Mouse (Mus musculus): Measurements from ENCODE around the gene Palld. TPM values are rescaled to one million over a fixed set of nuclear protein-coding genes. Genes with fewer than 3 reads are reported as not detected.

The Palld gene
- polyA plus RNA-seq, 1 experiment from 2014 or later, result 18.1 TPM

DNA sequence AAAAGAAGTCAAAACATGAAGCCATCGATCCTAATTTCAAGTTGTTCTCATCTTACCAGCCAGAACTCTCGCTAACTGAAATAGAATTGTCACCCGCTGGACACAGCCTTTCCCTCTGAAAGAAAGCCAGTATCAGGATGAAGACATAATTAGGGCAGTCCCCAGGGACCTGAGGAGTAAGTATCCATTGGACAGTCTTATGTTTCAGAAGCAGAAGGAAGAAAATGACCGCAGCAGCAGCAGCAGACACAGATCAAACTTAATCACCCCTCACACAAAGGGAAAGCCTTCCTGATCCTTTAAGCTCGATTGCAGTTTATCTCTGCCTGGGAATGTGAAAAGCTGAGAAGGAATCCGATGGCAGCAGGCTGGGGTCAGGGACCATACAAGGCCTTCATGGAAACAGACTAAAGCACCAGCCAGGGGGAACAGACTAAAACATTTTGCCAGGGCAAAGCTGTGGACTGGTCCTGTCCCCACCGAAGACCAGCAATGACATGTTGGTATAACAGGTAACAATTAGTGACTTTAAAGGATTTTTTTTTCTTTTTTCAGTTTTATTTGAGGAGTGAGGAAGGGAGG, 53.8 kb downstream of the Palld start:
- Histone ChIP-seq H3K27me3 (no peaks in the 10 kb centered on the region), H3K36me3 (no peaks in the 10 kb centered on the region), H3K4me2 (no peak overlapping the region), H3K4me1 (replicated peaks) (no peaks in the 10 kb centered on the region), H3K4me3 (no peak overlapping the region), H3K27ac (replicated peaks) (no peak overlapping the region), H3K9me3 (no peaks in the 10 kb centered on the region), H3K9ac (no peak overlapping the region)
- ATAC-seq (ENCODE audit: low FRiP score, low read depth), result no peak
- 44% methylated on average over 7 of the region's 7 CpGs for WGBS

DNA sequence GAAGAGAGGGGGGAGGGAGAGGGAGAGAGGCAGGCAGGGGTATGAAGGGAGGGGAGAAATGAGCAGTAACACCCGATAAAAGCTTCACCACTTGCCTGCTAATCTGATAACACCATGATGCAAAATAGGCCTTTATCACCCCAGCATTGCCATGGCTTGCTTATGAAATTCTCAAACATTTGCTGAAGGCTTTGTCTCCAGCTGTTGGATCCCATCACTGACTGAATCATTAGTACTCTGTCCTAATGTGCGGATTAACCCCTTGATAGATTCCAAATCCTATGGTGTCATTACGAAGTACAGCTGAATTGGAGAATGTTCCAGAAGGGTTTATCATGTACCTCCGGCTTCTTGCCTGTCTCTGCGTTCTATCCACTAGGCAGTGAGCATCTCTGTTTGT, 55.0 kb downstream of the Palld start:
- Histone ChIP-seq H3K4me1 (replicated peaks) (no peaks in the 10 kb centered on the region), H3K4me3 (no peak overlapping the region), H3K9ac (no peak overlapping the region), H3K4me2 (no peak overlapping the region), H3K27me3 (no peaks in the 10 kb centered on the region), H3K27ac (replicated peaks) (no peak overlapping the region), H3K9me3 (no peaks in the 10 kb centered on the region), H3K36me3 (no peaks in the 10 kb centered on the region)
- no peak for ATAC-seq (ENCODE audit: low FRiP score, low read depth)
- WGBS, result 84% methylated on average over 5 of the region's 5 CpGs

GRCm38 (mm10) chr8:61844992-61845391, 57.5 kb downstream of the Palld start:
- Histone ChIP-seq H3K4me2 (no peak overlapping the region), H3K4me3 (no peak overlapping the region), H3K27me3 (no peaks in the 10 kb centered on the region), H3K36me3 (no peaks in the 10 kb centered on the region), H3K4me1 (replicated peaks) (no peaks in the 10 kb centered on the region), H3K9ac (no peak overlapping the region), H3K9me3 (no peaks in the 10 kb centered on the region), H3K27ac (replicated peaks) (no peak overlapping the region)
- WGBS, result 73% methylated on average over 2 of the region's 2 CpGs
- ATAC-seq (ENCODE audit: low FRiP score, low read depth), result no peak

GRCm38 (mm10) chr8:61844575-61844974, 57.9 kb downstream of the Palld start:
- ATAC-seq (ENCODE audit: low FRiP score, low read depth), result no peak
- WGBS, result 84% methylated on average over 4 of the region's 4 CpGs
- H3K4me1 ChIP-seq (replicated peaks), result no peaks in the 10 kb centered on the region

GRCm38 (mm10) chr8:61843776-61844175, 58.7 kb downstream of the Palld start:
- Histone ChIP-seq H3K4me1 (replicated peaks) (no peaks in the 10 kb centered on the region), H3K9ac (no peak overlapping the region), H3K4me2 (no peak overlapping the region), H3K27ac (replicated peaks) (no peak overlapping the region), H3K9me3 (no peaks in the 10 kb centered on the region), H3K4me3 (no peak overlapping the region), H3K27me3 (no peaks in the 10 kb centered on the region), H3K36me3 (no peaks in the 10 kb centered on the region)
- WGBS, result 87% methylated on average over 8 of the region's 8 CpGs
- no peak for ATAC-seq (ENCODE audit: low FRiP score, low read depth)

More at GRCm38 (mm10) chr8:61844575-61844974, 57.9 kb downstream of the Palld start:
- H3K9ac ChIP-seq, result no peak overlapping the region
- no peak overlapping the region for H3K27ac ChIP-seq (replicated peaks)
- no peak overlapping the region for H3K4me3 ChIP-seq
- no peaks in the 10 kb centered on the region for H3K9me3 ChIP-seq
- H3K36me3 ChIP-seq, result no peaks in the 10 kb centered on the region
- H3K27me3 ChIP-seq, result no peaks in the 10 kb centered on the region
- H3K4me2 ChIP-seq, result no peak overlapping the region

GRCm38 (mm10) chr8:61833211-61833610, 69.3 kb downstream of the Palld start:
- Histone ChIP-seq H3K9me3 (no peaks in the 10 kb centered on the region), H3K36me3 (no peaks in the 10 kb centered on the region), H3K27ac (replicated peaks) (no peak overlapping the region), H3K4me1 (replicated peaks) (no peaks in the 10 kb centered on the region), H3K4me2 (no peak overlapping the region), H3K4me3 (no peak overlapping the region), H3K9ac (no peak overlapping the region), H3K27me3 (no peaks in the 10 kb centered on the region)
- WGBS, result 93% methylated on average over 3 of the region's 3 CpGs
- ATAC-seq (ENCODE audit: low FRiP score, low read depth), result no peak

DNA sequence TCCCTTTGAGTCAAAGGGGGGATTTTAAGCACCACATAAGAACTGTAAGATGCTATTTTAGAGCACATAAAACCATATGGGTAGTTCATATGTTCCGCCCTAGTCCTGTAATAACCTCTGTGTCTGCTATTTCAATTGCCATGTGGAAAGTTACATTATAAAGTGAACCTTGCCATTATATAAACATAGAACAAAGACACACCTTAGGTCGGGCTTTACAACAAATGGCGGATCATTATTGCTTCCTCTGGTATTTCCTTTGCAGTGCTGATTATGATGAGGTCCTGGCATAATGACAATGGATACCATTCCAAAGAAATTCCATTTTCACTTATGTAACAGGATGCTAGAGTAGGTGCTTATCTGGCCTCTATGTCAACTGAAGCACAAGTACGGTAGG, 70.5 kb downstream of the Palld start:
- H3K27me3 ChIP-seq, result no peaks in the 10 kb centered on the region
- no peaks in the 10 kb centered on the region for H3K4me1 ChIP-seq (replicated peaks)
- H3K36me3 ChIP-seq, result no peaks in the 10 kb centered on the region
- H3K4me3 ChIP-seq, result no peak overlapping the region
- H3K9ac ChIP-seq, result no peak overlapping the region
- no peak overlapping the region for H3K4me2 ChIP-seq
- H3K27ac ChIP-seq (replicated peaks), result no peak overlapping the region
- 86% methylated on average over 4 of the region's 4 CpGs for WGBS
- H3K9me3 ChIP-seq, result no peaks in the 10 kb centered on the region
- no peak for ATAC-seq (ENCODE audit: low FRiP score, low read depth)

DNA sequence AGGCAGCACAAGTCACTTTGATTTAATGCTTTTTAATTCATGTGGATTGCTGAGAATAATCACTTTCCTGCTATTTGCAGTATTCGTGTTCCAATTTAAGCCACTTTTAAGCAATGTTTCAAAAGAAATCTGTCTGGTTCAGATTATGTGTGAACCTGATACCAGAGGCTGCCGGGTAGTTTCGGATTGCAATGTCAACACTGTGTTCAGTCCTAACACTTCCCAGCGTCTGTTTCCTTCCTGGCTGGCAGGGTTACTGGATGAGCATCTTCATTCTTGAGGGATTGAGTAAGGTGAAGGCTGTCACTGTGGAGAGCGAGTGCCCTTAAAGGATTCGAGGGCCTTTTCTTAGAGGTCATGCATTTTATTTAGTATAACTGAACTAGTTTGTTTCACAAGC, 71.7 kb downstream of the Palld start:
- H3K4me1 ChIP-seq (replicated peaks), result no peaks in the 10 kb centered on the region

DNA sequence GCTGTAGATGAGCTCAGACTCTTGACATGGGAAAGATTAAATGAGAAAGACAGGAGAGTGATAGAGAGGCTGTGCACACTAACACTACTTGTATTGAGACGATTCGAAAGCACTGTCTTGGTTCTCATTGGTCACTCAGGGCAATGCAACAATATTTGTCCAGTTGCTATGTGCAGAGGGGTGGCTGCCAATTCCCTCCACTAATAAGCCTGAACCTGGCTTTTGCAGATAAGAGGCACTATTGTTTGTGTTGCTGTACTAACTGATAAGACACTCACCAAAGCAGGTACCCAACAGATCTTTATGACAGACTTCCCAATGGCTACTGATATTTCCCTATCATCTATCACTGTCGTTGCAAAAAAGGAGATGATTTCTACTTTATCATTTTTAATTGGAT, 77.9 kb downstream of the Palld start:
- no peak for ATAC-seq (ENCODE audit: low FRiP score, low read depth)

More for the DNA sequence above, 71.7 kb downstream of the Palld start:
- 67% methylated on average over 6 of the region's 6 CpGs for WGBS
- Histone ChIP-seq H3K9me3 (no peaks in the 10 kb centered on the region), H3K27me3 (no peaks in the 10 kb centered on the region), H3K9ac (no peak overlapping the region), H3K27ac (replicated peaks) (no peak overlapping the region), H3K4me3 (no peak overlapping the region), H3K36me3 (no peaks in the 10 kb centered on the region), H3K4me2 (no peak overlapping the region)
- no peak for ATAC-seq (ENCODE audit: low FRiP score, low read depth)

GRCm38 (mm10) chr8:61823157-61823556, 79.3 kb downstream of the Palld start:
- no peak for ATAC-seq (ENCODE audit: low FRiP score, low read depth)
- H3K36me3 ChIP-seq, result no peaks in the 10 kb centered on the region
- 25% methylated on average over 5 of the region's 5 CpGs for WGBS
- no peaks in the 10 kb centered on the region for H3K9me3 ChIP-seq
- H3K27me3 ChIP-seq, result no peaks in the 10 kb centered on the region
- H3K9ac ChIP-seq, result no peak overlapping the region
- H3K27ac ChIP-seq (replicated peaks), result 0 out of 2 replicates have a peak overlapping the region, but pooled peaks have one; percentile 10
- H3K4me1 ChIP-seq (replicated peaks), result peaks cover 14% of the 10 kb centered on the region
- peak overlapping the region; percentile 5; the same call in 1 of the 2 replicates for H3K4me2 ChIP-seq
- no peak overlapping the region for H3K4me3 ChIP-seq

More for the DNA sequence above, 77.9 kb downstream of the Palld start:
- no peaks in the 10 kb centered on the region for H3K9me3 ChIP-seq
- no peak overlapping the region for H3K4me3 ChIP-seq
- H3K27me3 ChIP-seq, result no peaks in the 10 kb centered on the region
- no peak overlapping the region for H3K27ac ChIP-seq (replicated peaks)
- H3K9ac ChIP-seq, result no peak overlapping the region
- no peak overlapping the region for H3K4me2 ChIP-seq
- H3K4me1 ChIP-seq (replicated peaks), result peaks cover 14% of the 10 kb centered on the region
- 74% methylated on average over 3 of the region's 3 CpGs for WGBS
- no peaks in the 10 kb centered on the region for H3K36me3 ChIP-seq

GRCm38 (mm10) chr8:61803764-61804163, 98.7 kb downstream of the Palld start:
- 93% methylated on average over 2 of the region's 2 CpGs for WGBS
- no peak overlapping the region for H3K27ac ChIP-seq (replicated peaks)
- H3K4me3 ChIP-seq, result no peak overlapping the region
- no peak overlapping the region for H3K4me2 ChIP-seq
- no peak overlapping the region for H3K9ac ChIP-seq
- no peaks in the 10 kb centered on the region for H3K4me1 ChIP-seq (replicated peaks)
- H3K27me3 ChIP-seq, result no peaks in the 10 kb centered on the region
- no peaks in the 10 kb centered on the region for H3K36me3 ChIP-seq
- H3K9me3 ChIP-seq, result no peaks in the 10 kb centered on the region
- no peak for ATAC-seq (ENCODE audit: low FRiP score, low read depth)

DNA sequence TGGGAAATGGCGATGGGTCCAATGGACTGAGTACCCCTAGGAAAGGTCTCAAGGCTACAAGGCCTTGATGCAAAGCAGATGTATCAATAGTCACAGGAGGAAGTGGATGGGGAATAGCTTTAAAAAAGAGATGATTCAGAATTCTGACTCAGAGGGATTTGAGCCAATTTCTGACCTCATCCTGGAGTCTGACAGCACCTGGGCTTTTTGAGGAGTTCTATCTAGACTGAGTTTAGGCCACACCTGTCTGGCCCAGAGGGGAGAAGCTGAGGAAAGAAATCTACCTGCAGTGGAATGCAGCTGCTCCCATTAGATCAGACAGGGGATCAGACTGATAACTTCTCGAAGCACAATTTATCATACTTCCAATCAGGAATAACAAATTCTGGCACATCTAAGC, 99.7 kb downstream of the Palld start:
- Histone ChIP-seq H3K4me3 (no peak overlapping the region), H3K27ac (replicated peaks) (no peak overlapping the region), H3K36me3 (no peaks in the 10 kb centered on the region), H3K4me2 (no peak overlapping the region), H3K9ac (no peak overlapping the region), H3K27me3 (no peaks in the 10 kb centered on the region), H3K4me1 (replicated peaks) (no peaks in the 10 kb centered on the region), H3K9me3 (no peaks in the 10 kb centered on the region)
- no peak for ATAC-seq (ENCODE audit: low FRiP score, low read depth)
- 90% methylated on average over 2 of the region's 2 CpGs for WGBS

GRCm38 (mm10) chr8:61797391-61797947, 105.0 kb downstream of the Palld start:
- Histone ChIP-seq H3K4me3 (no peak overlapping the region), H3K4me1 (replicated peaks) (no peaks in the 10 kb centered on the region), H3K36me3 (no peaks in the 10 kb centered on the region), H3K27ac (replicated peaks) (no peak overlapping the region), H3K9me3 (no peaks in the 10 kb centered on the region), H3K9ac (no peak overlapping the region), H3K27me3 (no peaks in the 10 kb centered on the region), H3K4me2 (no peak overlapping the region)
- WGBS, result 70% methylated on average over 1 of the region's 1 CpGs
- ATAC-seq (ENCODE audit: low FRiP score, low read depth), result no peak
